Mouse (Mus musculus) E14TG2a.4 (cell line): ENCODE measurements at regions not wholly inside any gene's neighbourhood (a gene's known extent, or its start where the extent isn't known, plus 50 kb on each side); places are given as distances from the start of the nearest gene placed in this dataset.

Source experiments
- CTCF ChIP-seq: conservative IDR thresholded peaks from 2 replicates; pipeline ENCODE4 v1.5.1; 2014; ENCODE audit warnings: low read length
- POU5F1 ChIP-seq: IDR thresholded peaks from 2 replicates; pipeline ENCODE4 v1.6.1; 2014; ENCODE audit warnings: low read length, borderline replicate concordance

DNA sequence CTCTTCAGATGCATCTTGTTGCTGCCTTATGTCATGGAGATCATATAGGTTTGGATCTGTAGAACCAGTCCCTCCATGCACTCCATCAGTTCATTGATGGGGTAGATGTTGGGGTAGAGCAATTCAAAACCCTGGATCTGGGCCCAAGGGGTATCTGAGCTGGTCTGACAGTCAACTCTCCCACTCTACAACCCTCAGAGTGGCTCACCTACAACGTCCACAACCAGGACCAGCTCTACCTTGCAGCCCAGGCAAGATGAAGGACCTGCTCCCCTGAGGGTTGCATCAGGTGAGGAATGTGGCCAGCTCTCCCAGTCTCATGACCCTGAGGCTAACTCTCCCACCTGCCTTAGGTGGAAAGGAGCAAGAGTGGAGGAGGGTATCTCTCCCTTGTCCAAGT is 256.9 kb downstream of the Foxa2 start:
- TF ChIP-seq CTCF (no peak), POU5F1 (no peak)
